Mouse (Mus musculus) neural tube, embryonic 15.5 days (tissue): ENCODE data around the gene Eif1. TPM values are rescaled to one million over a fixed set of nuclear protein-coding genes. Genes with fewer than 3 reads are reported as not detected.
"Not testable (repeated sequence)": the region's sequence is repeated elsewhere in the genome, so short reads cannot be mapped to it uniquely, and the experiment has no call there.

Experiments used
- ATAC-seq: fragments of 200-750 bp; cut with Nextera tagmentation; 2 replicates; pipeline ENCODE4 v1.8.0; 2017; ENCODE audit warnings: mild to moderate bottlenecking, moderate TSS enrichment, moderate library complexity; ENCODE audit not compliant: low FRiP score
- H3K27ac ChIP-seq: fragments of 300-500 bp; sonication (generic); replicated peaks from 2 replicates; pipeline ENCODE4 v1.5.1; 2015; ENCODE audit warnings: mild to moderate bottlenecking, inconsistent platforms
- H3K27me3 ChIP-seq: fragments of 300-500 bp; sonication (generic); replicated peaks from 2 replicates; pipeline ENCODE4 v1.6.1; 2015; ENCODE audit warnings: inconsistent platforms
- H3K36me3 ChIP-seq: fragments of 300-500 bp; sonication (generic); 2 replicates; pipeline ENCODE4 v1.6.1; 2015; ENCODE audit warnings: inconsistent platforms
- H3K4me1 ChIP-seq: fragments of 300-500 bp; sonication (generic); 2 replicates; pipeline ENCODE4 v1.6.1; 2015; ENCODE audit warnings: inconsistent platforms
- H3K4me2 ChIP-seq: fragments of 300-500 bp; sonication (generic); 2 replicates; pipeline ENCODE4 v1.6.1; 2015; ENCODE audit warnings: inconsistent platforms, mild to moderate bottlenecking, moderate library complexity
- H3K4me3 ChIP-seq: fragments of 300-500 bp; sonication (generic); replicated peaks from 2 replicates; pipeline ENCODE4 v1.5.1; 2015; ENCODE audit warnings: mild to moderate bottlenecking, inconsistent platforms
- H3K9ac ChIP-seq: fragments of 300-500 bp; sonication (generic); replicated peaks from 2 replicates; pipeline ENCODE4 v1.6.1; 2015; ENCODE audit warnings: mild to moderate bottlenecking, inconsistent platforms
- H3K9me3 ChIP-seq: fragments of 300-500 bp; sonication (generic); replicated peaks from 2 replicates; pipeline ENCODE4 v1.6.1; 2016; ENCODE audit warnings: inconsistent platforms
- WGBS: fragments of 180-500 bp; shearing (Covaris S2); methylation state at CpG from one replicate; pipeline ENCODE4 v1.1.7; 2015; ENCODE audit warnings: mixed read lengths; 5-methylcytosine and 5-hydroxymethylcytosine counted together
- polyA plus RNA-seq: library from polyadenylated mRNA; unstranded; fragments of >200 nt; fragmentation: Nextera tagmentation; extraction: Ambion mirVana; gene quantifications from 2 replicates; pipeline ENCODE4 v1.2.1, GENCODE M21; 2015

The Eif1 gene
- polyA plus RNA-seq, 1 experiment from 2014 or later: 1,270 TPM

DNA sequence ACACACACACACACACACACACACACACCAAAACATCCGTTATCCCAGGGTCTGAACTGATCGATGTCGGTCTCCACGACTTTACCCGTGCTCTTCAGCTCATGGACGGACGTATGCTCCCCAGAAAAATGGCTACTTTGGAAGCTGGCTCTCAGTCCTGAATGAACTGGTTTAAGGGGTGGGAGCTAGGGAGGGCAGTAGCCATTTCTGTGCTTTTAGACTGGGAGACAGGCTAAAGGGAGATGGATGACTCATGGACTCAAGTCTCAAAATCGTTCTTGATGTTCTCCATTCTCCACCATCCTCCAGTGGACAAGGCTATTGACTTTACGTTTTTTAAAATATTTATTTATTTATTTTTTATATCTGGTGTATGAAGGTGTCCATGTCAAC lies 37.1 kb downstream of the Eif1 start:
- ATAC-seq: no peak
- Histone ChIP-seq H3K4me1 (peaks cover 26% of the 10 kb centered on the region), H3K4me3 (peak overlapping the region; percentile 82), H3K9ac (peak overlapping the region; percentile 72), H3K36me3 (no peaks in the 10 kb centered on the region), H3K9me3 (no peaks in the 10 kb centered on the region), H3K4me2 (peak overlapping the region; percentile 98), H3K27ac (peak overlapping the region; percentile 80), H3K27me3 (peaks cover 18% of the 10 kb centered on the region; the same call in 1 of the 2 replicates)
- 13% methylated on average over 9 of the region's 9 CpGs for WGBS

GRCm38 (mm10) chr11:100357408-100357807 lies 37.7 kb downstream of the Eif1 start:
- no peak overlapping the region for H3K4me2 ChIP-seq
- peaks cover 20% of the 10 kb centered on the region for H3K4me1 ChIP-seq
- peaks cover 18% of the 10 kb centered on the region; the same call in 1 of the 2 replicates for H3K27me3 ChIP-seq
- no peak overlapping the region for H3K27ac ChIP-seq
- no peak overlapping the region for H3K9ac ChIP-seq
- H3K9me3 ChIP-seq: no peaks in the 10 kb centered on the region
- no peak for ATAC-seq
- WGBS: 60% methylated on average over 5 of the region's 5 CpGs
- no peaks in the 10 kb centered on the region for H3K36me3 ChIP-seq
- no peak overlapping the region for H3K4me3 ChIP-seq

DNA sequence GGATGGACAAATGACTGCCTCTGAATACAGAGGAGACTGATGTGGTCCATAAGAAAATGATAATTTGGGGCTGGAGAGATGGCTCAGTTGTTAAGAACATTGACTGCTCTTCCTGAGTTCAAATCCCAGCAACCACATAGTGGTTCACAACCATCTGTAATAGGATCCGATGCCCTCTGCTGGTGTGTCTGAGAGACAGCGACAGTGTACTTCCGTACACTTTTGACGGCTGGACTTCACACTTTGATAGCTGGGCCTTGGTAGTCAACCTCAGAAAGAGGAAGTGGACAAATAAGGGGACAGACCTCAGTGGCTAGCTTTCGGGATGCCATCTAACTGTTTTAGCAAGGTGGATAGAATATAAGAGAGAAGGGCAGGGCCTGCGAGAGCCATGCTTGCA lies 40.5 kb downstream of the Eif1 start:
- 85% methylated on average over 6 of the region's 6 CpGs for WGBS

DNA sequence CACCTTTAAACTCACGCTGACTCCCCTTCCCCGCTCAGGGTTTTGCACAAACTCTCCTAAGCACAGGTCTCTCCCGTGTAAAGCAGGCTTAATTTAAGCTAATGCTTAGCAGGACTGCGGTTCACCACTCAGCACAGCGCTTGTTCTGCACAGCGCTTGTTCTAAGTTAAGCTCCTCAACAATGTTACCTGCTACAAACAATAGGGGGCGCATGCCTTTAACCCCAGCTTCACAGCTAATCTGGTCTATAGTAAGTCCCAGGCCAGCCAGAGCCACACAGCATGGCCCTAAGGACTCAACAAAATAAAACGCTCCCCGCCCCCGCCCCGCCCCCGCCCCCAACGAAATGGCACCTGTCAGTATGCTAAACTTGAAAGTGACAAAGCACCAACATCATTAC lies 41.4 kb downstream of the Eif1 start:
- H3K27ac ChIP-seq, H3K36me3 ChIP-seq, ATAC-seq, H3K9ac ChIP-seq, H3K4me3 ChIP-seq, H3K9me3 ChIP-seq, H3K4me1 ChIP-seq, H3K4me2 ChIP-seq: not testable (repeated sequence)
- H3K27me3 ChIP-seq: peaks cover 18% of the 10 kb centered on the region; the same call in 1 of the 2 replicates
- WGBS: no CpG with 5 or more reads among the region's 13 CpGs

More for the DNA sequence above, 40.5 kb downstream of the Eif1 start:
- Histone ChIP-seq H3K36me3 (no peaks in the 10 kb centered on the region), H3K27me3 (peaks cover 18% of the 10 kb centered on the region; the same call in 1 of the 2 replicates), H3K4me2 (no peak overlapping the region), H3K9ac (no peak overlapping the region), H3K4me1 (peaks cover 10% of the 10 kb centered on the region), H3K9me3 (no peaks in the 10 kb centered on the region), H3K4me3 (no peak overlapping the region), H3K27ac (no peak overlapping the region)
- no peak for ATAC-seq

- H3K9me3 ChIP-seq: no peaks in the 10 kb centered on the region
- peaks cover 9% of the 10 kb centered on the region for H3K4me1 ChIP-seq
- 13% methylated on average over 8 of the region's 8 CpGs for WGBS
- peak; percentile 51 for ATAC-seq
- H3K4me2 ChIP-seq: no peak overlapping the region
- H3K4me3 ChIP-seq: no peak overlapping the region
- H3K36me3 ChIP-seq: no peaks in the 10 kb centered on the region
- no peak overlapping the region for H3K9ac ChIP-seq
- peak overlapping the region; percentile 30 for H3K27ac ChIP-seq
- peaks cover 18% of the 10 kb centered on the region; the same call in 1 of the 2 replicates for H3K27me3 ChIP-seq
These were observed 42.7 kb downstream of the Eif1 start for GRCm38 (mm10) chr11:100362209-100362978.

- no peak overlapping the region for H3K4me3 ChIP-seq
- H3K27ac ChIP-seq: peak overlapping the region; percentile 30
- peaks cover 9% of the 10 kb centered on the region for H3K4me1 ChIP-seq
- H3K36me3 ChIP-seq: no peaks in the 10 kb centered on the region
- H3K9ac ChIP-seq: no peak overlapping the region
- WGBS: 22% methylated on average over 12 of the region's 12 CpGs
- H3K9me3 ChIP-seq: no peaks in the 10 kb centered on the region
- peaks cover 18% of the 10 kb centered on the region; the same call in 1 of the 2 replicates for H3K27me3 ChIP-seq
- ATAC-seq: peak; percentile 29; the same call in 1 of the 2 replicates
- no peak overlapping the region for H3K4me2 ChIP-seq
These were observed 43.4 kb downstream of the Eif1 start for GRCm38 (mm10) chr11:100362979-100363562.

DNA sequence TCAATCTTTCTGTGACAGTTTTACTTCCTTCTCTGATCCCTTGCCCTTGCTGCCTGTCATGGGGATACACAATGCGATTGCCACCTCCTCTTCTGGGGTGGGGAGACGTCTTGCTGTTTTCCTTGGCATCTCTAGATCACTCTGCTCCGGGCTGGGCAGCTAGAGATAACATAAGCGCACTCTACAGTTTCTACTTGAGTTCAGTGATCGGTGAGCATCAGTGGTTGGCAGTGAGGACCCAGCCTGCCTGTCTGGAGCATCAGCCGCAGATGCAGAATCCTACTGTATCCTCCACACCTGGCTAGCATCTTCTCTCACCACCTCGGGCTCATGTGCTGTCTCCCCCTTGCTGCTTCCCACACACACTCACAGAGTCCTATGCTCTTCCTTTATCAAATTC lies 49.5 kb downstream of the Eif1 start:
- Histone ChIP-seq H3K4me1 (no peaks in the 10 kb centered on the region), H3K9ac (no peak overlapping the region), H3K4me3 (no peak overlapping the region), H3K36me3 (peaks cover 25% of the 10 kb centered on the region), H3K27ac (no peak overlapping the region), H3K27me3 (no peaks in the 10 kb centered on the region), H3K9me3 (no peaks in the 10 kb centered on the region), H3K4me2 (no peak overlapping the region)
- ATAC-seq: no peak
- 67% methylated on average over 7 of the region's 7 CpGs for WGBS

DNA sequence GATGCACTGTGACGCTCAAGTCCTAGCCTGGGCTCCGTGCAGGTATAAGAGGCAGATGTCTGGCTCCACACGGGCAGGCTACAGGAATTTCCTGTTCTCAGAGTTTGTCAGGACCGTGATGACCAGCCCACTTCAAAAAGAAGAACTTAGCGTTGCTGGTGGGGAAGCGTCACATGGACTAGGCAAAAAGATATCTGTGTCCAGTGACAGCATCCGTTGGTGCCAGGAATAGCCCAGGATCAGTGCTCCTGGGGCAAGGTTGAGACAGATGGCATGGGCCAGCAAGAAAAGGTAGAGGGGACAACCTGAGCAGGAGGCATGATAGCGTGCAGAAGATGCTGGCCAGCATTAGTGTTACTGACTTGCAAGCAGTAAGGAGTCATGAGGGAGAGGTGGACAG lies 50.1 kb downstream of the Eif1 start:
- WGBS: 88% methylated on average over 8 of the region's 8 CpGs
- Histone ChIP-seq H3K4me2 (no peak overlapping the region), H3K4me3 (no peak overlapping the region), H3K9ac (no peak overlapping the region), H3K27me3 (no peaks in the 10 kb centered on the region), H3K4me1 (no peaks in the 10 kb centered on the region), H3K36me3 (peaks cover 28% of the 10 kb centered on the region), H3K27ac (no peak overlapping the region), H3K9me3 (no peaks in the 10 kb centered on the region)
- no peak for ATAC-seq

Other genes with a start within 250 kb of the Eif1 start
- gene Krt32, start 231.7 kb upstream of the Eif1 start, polyA plus RNA-seq: not detected in 2 replicates
- gene Krt35, start 223.6 kb upstream of the Eif1 start, polyA plus RNA-seq: 0.09 TPM in 1 of 2 replicates, not detected in the other
- 0.14 TPM in 1 of 2 replicates, not detected in the other for gene Krt36, start 214.3 kb upstream of the Eif1 start, polyA plus RNA-seq
- 0.24 and 0.37 TPM in 2 replicates for gene Krt13, start 198.3 kb upstream of the Eif1 start, polyA plus RNA-seq
- gene Krt15, start 184.0 kb upstream of the Eif1 start, polyA plus RNA-seq: 3.9 and 4.1 TPM in 2 replicates
- gene Krt19, start 171.2 kb upstream of the Eif1 start, polyA plus RNA-seq: 4.5 and 57.6 TPM in 2 replicates
- gene Krt9, start 126.6 kb upstream of the Eif1 start, polyA plus RNA-seq: 0.06 and 0.08 TPM in 2 replicates
- gene Krt14, start 112.3 kb upstream of the Eif1 start, polyA plus RNA-seq: 1.7 and 6.3 TPM in 2 replicates
- gene Krt16, start 71.0 kb upstream of the Eif1 start, polyA plus RNA-seq: 0.27 TPM in 1 of 2 replicates, not detected in the other
- 0.73 and 63.9 TPM in 2 replicates for gene Krt17, start 58.9 kb upstream of the Eif1 start, polyA plus RNA-seq
- gene Krt42, start 50.0 kb upstream of the Eif1 start, polyA plus RNA-seq: not detected in 2 replicates
- gene Gast, start 14.5 kb downstream of the Eif1 start, polyA plus RNA-seq: 0.75 TPM in 1 of 2 replicates, not detected in the other
- gene Hap1, start 36.2 kb downstream of the Eif1 start, polyA plus RNA-seq: 233 and 264 TPM in 2 replicates
- gene Jup, start 77.9 kb downstream of the Eif1 start, polyA plus RNA-seq: 58.2 and 74.6 TPM in 2 replicates
- 24.3 and 24.4 TPM in 2 replicates for gene P3h4, start 95.0 kb downstream of the Eif1 start, polyA plus RNA-seq
- gene Fkbp10, start 95.8 kb downstream of the Eif1 start, polyA plus RNA-seq: 29.8 and 38.9 TPM in 2 replicates
- 118 and 121 TPM in 2 replicates for gene Nt5c3b, start 121.9 kb downstream of the Eif1 start, polyA plus RNA-seq
- 0.83 and 0.84 TPM in 2 replicates for gene Klhl10, start 122.0 kb downstream of the Eif1 start, polyA plus RNA-seq
- 9.1 and 10.1 TPM in 2 replicates for gene Klhl11, start 152.9 kb downstream of the Eif1 start, polyA plus RNA-seq
- 213 and 218 TPM in 2 replicates for gene Acly, start 208.1 kb downstream of the Eif1 start, polyA plus RNA-seq
- gene Ttc25, start 225.7 kb downstream of the Eif1 start, polyA plus RNA-seq: 1.2 and 2.1 TPM in 2 replicates